Mouse (Mus musculus): Measurements from ENCODE around the gene Faim2. TPM values are rescaled to one million over a fixed set of nuclear protein-coding genes. Genes with fewer than 3 reads are reported as not detected.

Gene Faim2
- polyA plus RNA-seq, 1 experiment: 0.35 TPM

- WGBS: 18% methylated on average over 7 of the region's 7 CpGs
Observed at GRCm38 (mm10) chr15:99456338-99456962, 71.5 kb downstream of the Faim2 start.

DNA sequence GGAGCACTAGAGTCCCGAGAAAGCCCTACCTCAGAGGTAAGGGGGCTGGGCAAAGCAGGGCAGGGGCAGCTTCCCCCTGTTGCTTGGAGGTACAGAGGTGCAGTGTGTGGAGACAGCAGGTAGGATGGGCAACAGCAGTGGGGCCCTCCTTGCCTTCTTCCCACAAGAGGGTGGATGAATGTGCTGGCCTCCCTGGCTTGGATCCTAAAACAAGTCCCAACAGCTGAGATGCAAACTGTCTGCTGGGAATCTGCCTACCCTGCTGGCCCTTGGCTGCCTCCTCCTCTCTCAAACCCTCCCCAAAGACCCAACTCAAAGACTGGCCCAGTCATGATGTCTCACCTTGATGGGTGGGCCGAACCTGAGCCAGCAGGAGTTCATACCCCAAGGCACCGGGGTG, 72.5 kb downstream of the Faim2 start:
- H3K4me1 ChIP-seq (ENCODE audit: control insufficient read depth, insufficient read depth, low read length): no peaks in the 10 kb centered on the region; the same call in none of the 2 replicates
- no peak overlapping the region for H3K4me3 ChIP-seq (replicated peaks; ENCODE audit: control insufficient read depth, low read depth, low read length)
- H3K27ac ChIP-seq (ENCODE audit: control insufficient read depth, insufficient read depth, low read depth, low read length, poor library complexity): no peak overlapping the region
- TF ChIP-seq CTCF (IDR thresholded peaks at IDR 0.05; ENCODE audit: control insufficient read depth, insufficient read depth, low read length) (no peak), POLR2A (IDR thresholded peaks at IDR 0.05; ENCODE audit: borderline replicate concordance, control insufficient read depth, low read depth, low read length) (no peak)
- WGBS: 82% methylated on average over 3 of the region's 3 CpGs

More at GRCm38 (mm10) chr15:99456338-99456962, 71.5 kb downstream of the Faim2 start:
- no peaks in the 10 kb centered on the region; the same call in 1 of the 2 replicates for H3K4me1 ChIP-seq (ENCODE audit: control insufficient read depth, insufficient read depth, low read length)
- H3K4me3 ChIP-seq (replicated peaks; ENCODE audit: control insufficient read depth, low read depth, low read length): peak overlapping the region; percentile 37
- H3K27ac ChIP-seq (ENCODE audit: control insufficient read depth, insufficient read depth, low read depth, low read length, poor library complexity): no peak overlapping the region; the same call in 1 of the 2 replicates
- TF ChIP-seq CTCF (IDR thresholded peaks at IDR 0.05; ENCODE audit: control insufficient read depth, insufficient read depth, low read length) (no peak), POLR2A (IDR thresholded peaks at IDR 0.05; ENCODE audit: borderline replicate concordance, control insufficient read depth, low read depth, low read length) (no peak)

DNA sequence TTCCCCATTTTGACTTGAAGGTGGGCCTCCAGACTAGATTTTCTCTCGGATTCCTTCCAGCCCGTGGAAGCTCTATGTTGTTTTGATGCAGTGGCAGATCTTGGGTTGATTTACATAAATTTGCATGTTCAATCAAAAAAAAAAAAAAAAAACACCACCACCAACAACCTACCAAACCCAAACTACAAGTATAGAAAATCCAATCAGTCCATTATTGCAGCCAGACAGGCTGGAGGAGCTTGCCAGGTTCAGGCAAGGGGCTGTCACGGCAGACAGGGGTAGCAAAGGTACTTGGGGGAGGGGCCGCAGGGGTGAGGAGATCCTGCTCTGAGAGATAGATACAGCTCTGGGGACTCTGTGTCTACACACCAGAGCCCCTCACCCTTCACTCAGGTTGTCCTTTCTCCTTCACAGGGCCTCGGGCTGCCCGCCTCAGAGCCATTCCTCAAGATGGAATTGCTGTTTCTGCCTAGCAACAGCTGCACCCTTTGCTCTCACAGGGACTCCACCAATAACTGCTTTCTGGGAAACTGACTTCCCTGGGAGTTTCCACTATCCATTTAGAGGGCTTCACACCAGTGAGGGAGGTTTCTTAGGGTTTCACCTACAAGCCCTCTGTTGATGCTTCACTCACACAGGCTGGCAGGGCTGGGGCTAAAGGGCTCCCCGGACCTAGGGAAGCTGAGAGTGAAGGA, 73.2 kb downstream of the Faim2 start:
- H3K4me1 ChIP-seq (ENCODE audit: control insufficient read depth, insufficient read depth, low read length): no peaks in the 10 kb centered on the region; the same call in none of the 2 replicates
- TF ChIP-seq POLR2A (IDR thresholded peaks at IDR 0.05; ENCODE audit: borderline replicate concordance, control insufficient read depth, low read depth, low read length) (no peak), CTCF (IDR thresholded peaks at IDR 0.05; ENCODE audit: control insufficient read depth, insufficient read depth, low read length) (no peak)
- no peak overlapping the region for H3K27ac ChIP-seq (ENCODE audit: control insufficient read depth, insufficient read depth, low read depth, low read length, poor library complexity)
- WGBS: 75% methylated on average over 7 of the region's 7 CpGs
- no peak overlapping the region for H3K4me3 ChIP-seq (replicated peaks; ENCODE audit: control insufficient read depth, low read depth, low read length)

GRCm38 (mm10) chr15:99453153-99453900, 74.6 kb downstream of the Faim2 start:
- Histone ChIP-seq H3K4me1 (ENCODE audit: control insufficient read depth, insufficient read depth, low read length) (peaks cover 6% of the 10 kb centered on the region), H3K4me3 (replicated peaks; ENCODE audit: control insufficient read depth, low read depth, low read length) (no peak overlapping the region), H3K27ac (ENCODE audit: control insufficient read depth, insufficient read depth, low read depth, low read length, poor library complexity) (no peak overlapping the region)
- TF ChIP-seq CTCF (IDR thresholded peaks at IDR 0.05; ENCODE audit: control insufficient read depth, insufficient read depth, low read length): no peak
- TF ChIP-seq POLR2A (IDR thresholded peaks at IDR 0.05; ENCODE audit: borderline replicate concordance, control insufficient read depth, low read depth, low read length): no peak
- 81% methylated on average over 11 of the region's 11 CpGs for WGBS

DNA sequence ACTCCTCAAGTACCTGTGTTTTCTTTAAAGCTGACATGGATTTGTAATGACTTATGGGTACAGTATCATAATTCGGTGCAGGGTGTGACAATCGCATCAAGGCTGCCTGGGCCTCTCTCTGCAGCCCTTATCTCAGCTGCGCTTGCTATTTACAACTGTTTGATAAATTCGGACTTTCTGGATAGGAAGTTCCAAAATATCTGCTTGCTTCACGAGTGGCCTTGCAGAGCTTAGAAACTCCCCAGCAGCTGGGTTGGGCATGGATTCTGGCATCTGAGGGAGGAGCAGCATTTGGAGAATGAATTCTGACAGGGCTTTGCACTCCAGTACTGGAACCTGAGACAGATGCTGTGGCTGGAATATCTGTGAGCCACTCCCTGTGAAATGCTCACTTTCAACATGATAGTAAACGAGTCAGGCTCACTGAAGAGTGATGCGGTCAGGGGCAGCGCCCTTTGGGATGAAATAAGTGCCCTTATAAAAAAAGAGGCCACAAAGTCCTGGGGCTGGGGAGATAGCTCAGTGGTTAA, 78.1 kb downstream of the Faim2 start:
- H3K4me3 ChIP-seq (replicated peaks; ENCODE audit: control insufficient read depth, low read depth, low read length): no peak overlapping the region
- H3K27ac ChIP-seq (ENCODE audit: control insufficient read depth, insufficient read depth, low read depth, low read length, poor library complexity): no peak overlapping the region; the same call in 1 of the 2 replicates
- TF ChIP-seq CTCF (IDR thresholded peaks at IDR 0.05; ENCODE audit: control insufficient read depth, insufficient read depth, low read length) (no peak), POLR2A (IDR thresholded peaks at IDR 0.05; ENCODE audit: borderline replicate concordance, control insufficient read depth, low read depth, low read length) (no peak)
- 42% methylated on average over 8 of the region's 8 CpGs for WGBS
- peaks cover 6% of the 10 kb centered on the region for H3K4me1 ChIP-seq (ENCODE audit: control insufficient read depth, insufficient read depth, low read length)

GRCm38 (mm10) chr15:99449131-99449750, 78.7 kb downstream of the Faim2 start:
- no peak overlapping the region; the same call in 1 of the 2 replicates for H3K27ac ChIP-seq (ENCODE audit: control insufficient read depth, insufficient read depth, low read depth, low read length, poor library complexity)
- 10% methylated on average over 9 of the region's 9 CpGs for whole genome bisulfite sequencing

More at GRCm38 (mm10) chr15:99449131-99449750, 78.7 kb downstream of the Faim2 start:
- Histone ChIP-seq H3K4me1 (ENCODE audit: control insufficient read depth, insufficient read depth, low read length) (peaks cover 6% of the 10 kb centered on the region), H3K4me3 (replicated peaks; ENCODE audit: control insufficient read depth, low read depth, low read length) (no peak overlapping the region)
- TF ChIP-seq CTCF (IDR thresholded peaks at IDR 0.05; ENCODE audit: control insufficient read depth, insufficient read depth, low read length) (no peak), POLR2A (IDR thresholded peaks at IDR 0.05; ENCODE audit: borderline replicate concordance, control insufficient read depth, low read depth, low read length) (no peak)

Other genes with a start within 250 kb of the Faim2 start
- gene Prpf40b, start 233.1 kb downstream of the Faim2 start, polyA plus RNA-seq (2011; ENCODE audit: insufficient read depth, insufficient read length, low replicate concordance, missing spikeins): 7.9 and 16.0 TPM in 2 replicates
- not detected in 2 replicates for gene Fam186b, start 232.3 kb downstream of the Faim2 start, polyA plus RNA-seq (2011; ENCODE audit: insufficient read depth, insufficient read length, low replicate concordance, missing spikeins)
- gene Fmnl3, start 157.7 kb downstream of the Faim2 start, polyA plus RNA-seq (2011; ENCODE audit: insufficient read depth, insufficient read length, low replicate concordance, missing spikeins): 13.0 and 17.7 TPM in 2 replicates
- gene Tmbim6, start 135.3 kb downstream of the Faim2 start, polyA plus RNA-seq (2011; ENCODE audit: insufficient read depth, insufficient read length, low replicate concordance, missing spikeins): 93.5 and 146 TPM in 2 replicates
- gene Nckap5l, start 70.4 kb downstream of the Faim2 start, polyA plus RNA-seq (2011; ENCODE audit: insufficient read depth, insufficient read length, low replicate concordance, missing spikeins): 2.2 and 4.0 TPM in 2 replicates
- 7.2 and 13.4 TPM in 2 replicates for gene Bcdin3d, start 53.4 kb downstream of the Faim2 start, polyA plus RNA-seq (2011; ENCODE audit: insufficient read depth, insufficient read length, low replicate concordance, missing spikeins)
- not detected in 2 replicates for gene Aqp2, start 50.9 kb upstream of the Faim2 start, polyA plus RNA-seq (2011; ENCODE audit: insufficient read depth, insufficient read length, low replicate concordance, missing spikeins)
- not detected in 2 replicates for gene Aqp5, start 62.6 kb upstream of the Faim2 start, polyA plus RNA-seq (2011; ENCODE audit: insufficient read depth, insufficient read length, low replicate concordance, missing spikeins)
- not detected in 2 replicates for gene Aqp6, start 73.2 kb upstream of the Faim2 start, polyA plus RNA-seq (2011; ENCODE audit: insufficient read depth, insufficient read length, low replicate concordance, missing spikeins)
- 57.9 and 66.4 TPM in 2 replicates for gene Racgap1, start 123.5 kb upstream of the Faim2 start, polyA plus RNA-seq (2011; ENCODE audit: insufficient read depth, insufficient read length, low replicate concordance, missing spikeins)
- gene Asic1, start 142.2 kb upstream of the Faim2 start, polyA plus RNA-seq (2011; ENCODE audit: insufficient read depth, insufficient read length, low replicate concordance, missing spikeins): 4.7 TPM in 1 of 2 replicates, not detected in the other
- gene Smarcd1, start 174.0 kb upstream of the Faim2 start, polyA plus RNA-seq (2011; ENCODE audit: insufficient read depth, insufficient read length, low replicate concordance, missing spikeins): 10.1 and 10.7 TPM in 2 replicates
- not detected in 2 replicates for gene Gm17349, start 177.3 kb upstream of the Faim2 start, polyA plus RNA-seq (2011; ENCODE audit: insufficient read depth, insufficient read length, low replicate concordance, missing spikeins)
- 6.6 and 9.3 TPM in 2 replicates for gene Gpd1, start 189.3 kb upstream of the Faim2 start, polyA plus RNA-seq (2011; ENCODE audit: insufficient read depth, insufficient read length, low replicate concordance, missing spikeins)
- gene Cox14, start 197.5 kb upstream of the Faim2 start, polyA plus RNA-seq (2011; ENCODE audit: insufficient read depth, insufficient read length, low replicate concordance, missing spikeins): 42.7 and 80.8 TPM in 2 replicates
- gene Cers5, start 244.7 kb upstream of the Faim2 start, polyA plus RNA-seq (2011; ENCODE audit: insufficient read depth, insufficient read length, low replicate concordance, missing spikeins): 10.8 and 33.1 TPM in 2 replicates